Mouse (Mus musculus) adipose tissue, adult 10 weeks (tissue): Measurements from ENCODE around the gene Myo1c. TPM values are rescaled to one million over a fixed set of nuclear protein-coding genes. Genes with fewer than 3 reads are reported as not detected.

Experiments
- polyA plus RNA-seq: library from polyadenylated mRNA; stranded (reverse); fragments of 350-450 nt; fragmentation: Illumina TruSeq; extraction: RNeasy Lipid Tissue Mini Kit (QIAGEN cat#74804); gene quantifications from one replicate; pipeline ENCODE4 v1.2.3, GENCODE M21; 2014; ENCODE audit warnings: low read depth, low replicate concordance

The Myo1c gene
- 88.9 TPM for polyA plus RNA-seq

DNA sequence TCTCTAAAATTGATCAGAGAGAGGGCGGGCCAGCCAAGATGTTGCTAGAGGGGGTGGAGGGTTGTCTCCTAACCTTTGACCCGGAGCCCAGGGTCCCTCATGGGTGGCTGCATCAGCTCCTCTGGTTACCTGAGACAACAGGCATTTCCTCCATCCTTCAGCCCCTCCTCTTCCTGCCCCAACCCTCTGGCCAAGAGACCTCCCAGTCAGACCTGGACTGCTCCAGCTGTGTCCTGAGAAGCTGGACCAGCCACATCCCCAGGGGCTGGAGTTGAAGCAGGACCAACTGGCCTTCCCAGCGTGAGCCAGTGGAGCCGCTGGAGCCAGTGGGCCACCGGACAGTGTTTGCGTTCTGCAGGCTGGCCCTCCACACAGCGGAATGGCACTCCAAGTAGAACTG lies at the start of gene Myo1c:
Gene Myo1c, plus strand, starts transcription at position 194 of the 400 bp plus-strand sequence.

GRCm38 (mm10) chr11:75630645-75631229 lies 19.6 kb upstream of the Myo1c start, which contains the start of gene Inpp5k:
Gene Inpp5k (plus strand): TSS chr11:75630988.

GRCm38 (mm10) chr11:75678747-75679438 lies 28.6 kb downstream of the Myo1c start, which contains the start of gene Crk:
Gene Crk (plus strand): TSS chr11:75679259.

Other genes with a start within 250 kb of the Myo1c start
- 171 TPM for gene Serpinf1, start 227.8 kb upstream of the Myo1c start, polyA plus RNA-seq
- 74.4 TPM for gene Serpinf2, start 210.9 kb upstream of the Myo1c start, polyA plus RNA-seq
- gene Wdr81, start 195.8 kb upstream of the Myo1c start, polyA plus RNA-seq = 17.3 TPM
- 12.7 TPM for gene Tlcd2, start 188.8 kb upstream of the Myo1c start, polyA plus RNA-seq
- gene Prpf8, start 163.7 kb upstream of the Myo1c start, polyA plus RNA-seq = 65.6 TPM
- 5.7 TPM for gene Rilp, start 140.4 kb upstream of the Myo1c start, polyA plus RNA-seq
- gene Scarf1, start 137.0 kb upstream of the Myo1c start, polyA plus RNA-seq = 6.0 TPM
- 12.4 TPM for gene Slc43a2, start 118.8 kb upstream of the Myo1c start, polyA plus RNA-seq
- 68.8 TPM for gene Pitpna, start 62.4 kb upstream of the Myo1c start, polyA plus RNA-seq
- 46.0 TPM for gene Inpp5k, start 19.5 kb upstream of the Myo1c start, polyA plus RNA-seq
- 59.6 TPM for gene Crk, start 28.8 kb downstream of the Myo1c start, polyA plus RNA-seq
- gene Ywhae, start 82.4 kb downstream of the Myo1c start, polyA plus RNA-seq = 323 TPM
- 2.3 TPM for gene Doc2b, start 145.5 kb downstream of the Myo1c start, polyA plus RNA-seq